Mouse (Mus musculus) liver, postnatal 0 days (tissue): ENCODE results near the gene Tprgl.

Experiments
- CTCF ChIP-seq: sonication (generic); IDR thresholded peaks from 2 replicates; pipeline ENCODE4 v1.5.1; 2016; ENCODE audit warnings: antibody characterized with exemption, low read depth
- EP300 ChIP-seq: IDR thresholded peaks from 2 replicates; pipeline ENCODE4 v1.6.1; 2016; ENCODE audit warnings: antibody characterized with exemption, low read depth, mild to moderate bottlenecking

DNA sequence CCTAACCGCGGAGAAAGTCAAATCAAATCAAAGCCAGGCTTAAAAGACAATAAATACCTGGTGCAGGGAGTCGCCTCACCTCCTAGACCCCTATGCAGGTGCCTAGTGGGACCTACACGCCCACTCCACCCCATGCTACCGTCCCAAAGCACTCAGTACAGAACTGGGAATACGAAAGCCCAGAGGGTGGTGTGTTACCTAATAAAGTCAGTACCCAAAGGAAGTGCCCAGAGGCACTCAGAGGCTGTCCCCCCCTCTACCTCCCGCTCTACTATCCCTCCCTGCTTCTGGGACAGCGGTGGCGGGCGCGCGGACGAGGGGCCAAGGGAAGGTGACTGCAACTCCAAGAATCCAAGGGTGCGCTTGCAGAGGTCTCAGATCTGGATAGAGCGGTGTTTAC is 9.6 kb upstream of the Tprgl start:
- no peak for TF ChIP-seq CTCF
- no peak for TF ChIP-seq EP300
